ENCODE assay signal across 8 mouse cellular contexts in the genomic region with DNA sequence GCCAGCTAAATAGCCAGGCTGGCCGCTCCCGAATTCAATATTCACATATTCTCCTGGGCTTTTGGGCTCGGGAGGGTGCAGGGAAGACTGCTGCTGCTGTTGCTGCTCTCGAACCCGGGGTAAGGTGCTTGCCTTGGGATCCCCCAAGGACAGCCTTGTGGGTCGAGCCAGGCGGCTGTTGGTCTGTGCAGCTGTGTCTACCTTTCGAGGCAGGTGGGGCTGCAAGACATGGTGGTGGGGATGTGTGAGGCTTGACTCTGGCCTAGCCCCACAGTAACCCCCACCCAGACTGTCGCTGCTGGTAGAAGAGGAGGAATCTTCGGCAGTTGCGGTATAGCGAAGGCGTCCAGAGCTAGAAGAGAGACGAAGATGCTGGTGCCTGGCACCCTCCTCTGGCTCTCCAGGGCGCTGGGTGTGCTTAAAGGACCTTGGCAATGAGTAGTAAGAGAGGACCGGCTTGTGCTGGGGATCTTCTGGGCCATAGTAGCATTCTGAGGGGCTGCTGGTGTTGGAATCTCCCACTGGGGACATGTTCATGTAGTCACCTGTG. TPM values are rescaled to one million over a fixed set of nuclear protein-coding genes. Genes with fewer than 3 reads are reported as not detected.
DNase-seq lines count a peak whose midpoint lies in the region; ATAC-seq and TF ChIP-seq lines count a peak whose summit lies in the region.

No protein-coding gene starts in this region.

- DNase-seq in cerebellum, adult 2 months = peak; percentile 16 to 45
- peak; percentile 41 for DNase-seq in testis, postnatal 10 days (ENCODE audit: low spot score)
- no peak for DNase-seq in testis, postnatal 14 days (ENCODE audit: low spot score)
- peak; percentile 9 for DNase-seq in kidney, postnatal 10 days
- no peak for DNase-seq in frontal cortex, postnatal 25 days (ENCODE audit: low spot score in 2 of 2)

- no peaks in the 10 kb centered on the region for H3K27me3 ChIP-seq in cerebellum, adult 2 months (ENCODE audit: control insufficient read depth, insufficient read depth, low read length)
- H3K27me3 ChIP-seq in neural tube, embryonic 14.5 days (ENCODE audit: control insufficient read depth, insufficient read depth, low read length) = no peaks in the 10 kb centered on the region

- no peak for ATAC-seq in cerebellum, adult (ENCODE audit: insufficient number of reproducible peaks, low FRiP score, low TSS enrichment)
- ATAC-seq in neural tube, embryonic 14.5 days (ENCODE audit: low read depth) = no peak
- ATAC-seq in CD4-positive, CD25-positive, alpha-beta regulatory T cell, adult 4 months = no peak

- 59% methylated on average over 16 of the region's 16 CpGs for WGBS in cerebellum, adult 2 months
- 92% methylated on average over 16 of the region's 16 CpGs for WGBS in neural tube, embryonic 14.5 days

- no peaks in the 10 kb centered on the region for H3K9me3 ChIP-seq in neural tube, embryonic 14.5 days (ENCODE audit: control insufficient read depth, low read length)

- TF ChIP-seq POLR2A in cerebellum, adult 2 months (IDR thresholded peaks at IDR 0.05; ENCODE audit: borderline replicate concordance, insufficient read depth, low read length) = no peak

- H3K4me2 ChIP-seq in neural tube, embryonic 14.5 days (ENCODE audit: low read depth, low read length) = peak overlapping the region; percentile 84

- H3K9ac ChIP-seq in neural tube, embryonic 14.5 days (replicated peaks; ENCODE audit: low read depth, low read length) = peak overlapping the region; percentile 54

- peaks cover 29% of the 10 kb centered on the region for H3K4me1 ChIP-seq in cerebellum, adult 2 months (ENCODE audit: control insufficient read depth, insufficient read depth, low read length)
- H3K4me1 ChIP-seq in neural tube, embryonic 14.5 days (ENCODE audit: control insufficient read depth, insufficient read depth, low read length) = peaks cover 43% of the 10 kb centered on the region

- no peaks in the 10 kb centered on the region; the same call in 1 of the 2 replicates for H3K36me3 ChIP-seq in neural tube, embryonic 14.5 days (ENCODE audit: control insufficient read depth, insufficient read depth, low read length)

- peak overlapping the region; percentile 63 for H3K4me3 ChIP-seq in cerebellum, adult 2 months (replicated peaks; ENCODE audit: insufficient read depth, low read depth, low read length)
- H3K4me3 ChIP-seq in neural tube, embryonic 14.5 days (ENCODE audit: low read depth, low read length) = peak overlapping the region; percentile 44

- H3K27ac ChIP-seq in cerebellum, adult 2 months (ENCODE audit: insufficient read depth, low read length) = no peak overlapping the region
- H3K27ac ChIP-seq in neural tube, embryonic 14.5 days (ENCODE audit: low read depth, low read length) = no peak overlapping the region; the same call in 1 of the 2 replicates

- no peak for TF ChIP-seq CTCF in cerebellum, adult 2 months (IDR thresholded peaks at IDR 0.05; ENCODE audit: borderline replicate concordance, insufficient read depth, low read depth, low read length)

RNA-seq across cellular contexts. Expression of gene Irs1, which starts 3.4 kb away (rescaled TPM):
- polyA plus RNA-seq in cerebellum, adult 2 months (2012; rRNA removed) = 10.5 and 10.6 TPM in 2 replicates
- 9.4 and 11.4 TPM in 2 replicates for polyA plus RNA-seq in neural tube, embryonic 14.5 days (2014; fragmentation: Nextera tagmentation; extraction: Ambion mirVana)
- not detected for polyA plus RNA-seq in CD4-positive, CD25-positive, alpha-beta regulatory T cell, adult 4 months (2017; shearing (Covaris generic))

RNA-seq across cellular contexts. Expression of gene Rhbdd1, which starts 28.4 kb away (rescaled TPM):
- 10.7 and 11.6 TPM in 2 replicates for polyA plus RNA-seq in cerebellum, adult 2 months (2012; rRNA removed)
- polyA plus RNA-seq in neural tube, embryonic 14.5 days (2014; fragmentation: Nextera tagmentation; extraction: Ambion mirVana) = 2.7 and 3.2 TPM in 2 replicates
- 10 to 100 TPM; 15.5 to 29.8 TPM for polyA plus RNA-seq in CD4-positive, CD25-positive, alpha-beta regulatory T cell, adult 4 months (2017; shearing (Covaris generic))

RNA-seq across cellular contexts. Expression of gene Gm9747, which starts 54.9 kb away (rescaled TPM):
- polyA plus RNA-seq in cerebellum, adult 2 months (2012; rRNA removed) = not detected in 2 replicates
- 33.9 and 35.4 TPM in 2 replicates for polyA plus RNA-seq in neural tube, embryonic 14.5 days (2014; fragmentation: Nextera tagmentation; extraction: Ambion mirVana)
- not detected for polyA plus RNA-seq in CD4-positive, CD25-positive, alpha-beta regulatory T cell, adult 4 months (2017; shearing (Covaris generic))

Comparison
In these comparisons a context has a peak if more than half of its experiments do, and no peak if none do; other contexts are left out.
1. DNase-seq: peak in cerebellum, adult 2 months (2 of 2), testis, postnatal 10 days (single experiment) and kidney, postnatal 10 days (single experiment); none in testis, postnatal 14 days (single experiment) and frontal cortex, postnatal 25 days (0 of 2).
2. RNA of gene Irs1, which starts 3.4 kb away (polyA plus RNA-seq): 10.5 to 10.6 TPM in cerebellum, adult 2 months and 9.4 to 11.4 TPM in neural tube, embryonic 14.5 days; not detected in CD4-positive, CD25-positive, alpha-beta regulatory T cell, adult 4 months; every median in the first group is over 10 times any median in the second.
3. RNA of gene Gm9747, which starts 54.9 kb away (polyA plus RNA-seq): 33.9 to 35.4 TPM in neural tube, embryonic 14.5 days; not detected in CD4-positive, CD25-positive, alpha-beta regulatory T cell, adult 4 months and not detected in cerebellum, adult 2 months; every median in the first group is over 10 times any median in the second.